Mouse (Mus musculus): ENCODE data around the gene Twist2.

The Twist2 gene

GRCm38 (mm10) chr1:91874633-91875032 lies 73.4 kb downstream of the Twist2 start:
- peak in 1 of 2 experiments; percentile 19 for DNase-seq (ENCODE audit: low spot score in 2 of 2)

GRCm38 (mm10) chr1:91875042-91875720 lies 73.9 kb downstream of the Twist2 start:
- no peak for DNase-seq (ENCODE audit: low spot score in 2 of 2)

- DNase-seq (ENCODE audit: low spot score in 2 of 2) = no peak
These were observed 77.4 kb downstream of the Twist2 start for GRCm38 (mm10) chr1:91878696-91879095.

- DNase-seq (ENCODE audit: low spot score in 2 of 2) = no peak
These were observed 78.9 kb downstream of the Twist2 start for GRCm38 (mm10) chr1:91880156-91880555.

- no peak for DNase-seq (ENCODE audit: low spot score in 2 of 2)
These were observed 79.6 kb downstream of the Twist2 start for GRCm38 (mm10) chr1:91880899-91881298.

- no peak for DNase-seq (ENCODE audit: low spot score in 2 of 2)
These were observed 81.9 kb downstream of the Twist2 start for GRCm38 (mm10) chr1:91883115-91883514.

- DNase-seq (ENCODE audit: low spot score in 2 of 2) = no peak
These were observed 92.3 kb downstream of the Twist2 start for GRCm38 (mm10) chr1:91893598-91893997.

GRCm38 (mm10) chr1:91894286-91894685 lies 93.0 kb downstream of the Twist2 start:
- no peak for DNase-seq (ENCODE audit: low spot score in 2 of 2)

GRCm38 (mm10) chr1:91897078-91897477 lies 95.8 kb downstream of the Twist2 start:
- no peak for DNase-seq (ENCODE audit: low spot score in 2 of 2)
